Mouse (Mus musculus) brain, adult 2 months (tissue): ENCODE results near the gene Supt4a.

Experiments used
- DNase-seq: peaks from one replicate; pipeline ENCODE4 v3.0.0; 2011; ENCODE audit warnings: low read depth, low spot score

Supt4a gene

DNA sequence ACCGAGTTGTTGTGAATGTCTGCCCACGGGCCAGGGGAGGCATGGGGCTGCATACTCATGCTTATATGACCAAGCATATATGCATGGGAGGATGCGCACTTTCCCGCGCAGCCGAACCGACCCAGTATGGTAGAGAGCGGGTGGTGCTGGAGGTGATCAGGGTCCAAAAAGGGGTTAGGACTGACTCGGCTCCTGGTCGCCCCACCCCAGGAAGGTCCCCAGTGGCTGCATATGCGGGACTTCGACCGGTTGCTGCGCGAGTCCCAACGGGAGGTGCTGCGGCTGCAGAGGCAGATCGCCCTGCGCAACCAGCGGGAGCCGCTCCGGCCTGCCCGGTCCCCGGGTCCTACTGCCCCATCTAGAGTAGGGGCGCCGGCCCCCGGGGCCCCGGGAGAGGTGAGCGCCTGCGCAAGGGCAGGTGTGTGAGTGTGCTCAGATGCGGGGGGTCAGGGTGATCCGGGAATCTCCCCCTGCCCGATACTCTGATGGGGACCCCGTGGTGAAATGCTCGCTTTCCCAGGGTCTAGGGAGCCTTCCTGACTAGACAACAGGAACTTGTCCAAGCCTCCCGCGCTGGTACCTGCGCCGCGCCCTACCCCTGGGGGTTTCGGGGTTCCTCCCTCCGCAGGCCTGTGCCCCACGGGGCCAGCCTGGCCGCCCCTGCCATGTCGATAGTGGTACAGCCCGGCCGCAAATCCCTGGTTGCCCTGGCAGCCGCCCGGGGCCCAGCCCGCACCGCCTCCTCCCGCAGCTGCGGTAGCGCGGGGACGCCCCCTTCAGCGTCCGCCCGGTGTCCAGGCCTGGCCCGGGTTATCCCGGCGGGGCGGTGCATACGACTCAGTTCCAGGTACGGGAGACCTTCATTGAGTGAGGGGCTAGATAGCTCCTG, 26.9 kb downstream of the Supt4a start:
- DNase-seq, result peak; percentile 80

DNA sequence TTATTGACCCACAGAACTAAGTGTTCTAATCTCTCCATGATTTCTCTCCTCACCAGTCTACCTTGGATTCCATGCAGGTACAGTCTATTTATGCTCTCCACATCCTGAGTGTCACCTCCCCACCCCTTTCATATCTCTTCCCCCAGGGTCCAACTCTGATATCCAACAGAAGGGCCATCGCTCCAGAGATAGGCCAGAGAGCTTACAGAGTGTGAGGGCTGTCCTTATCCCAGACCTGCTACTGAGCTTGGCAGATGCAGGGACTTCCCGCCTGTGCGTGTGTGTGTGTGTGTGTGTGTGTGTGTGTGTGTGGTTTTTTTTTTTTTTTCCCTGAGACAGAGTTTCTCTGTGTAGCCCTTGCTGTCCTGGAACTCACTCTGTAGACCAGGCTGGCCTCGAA, 31.4 kb downstream of the Supt4a start:
- DNase-seq, result no peak

DNA sequence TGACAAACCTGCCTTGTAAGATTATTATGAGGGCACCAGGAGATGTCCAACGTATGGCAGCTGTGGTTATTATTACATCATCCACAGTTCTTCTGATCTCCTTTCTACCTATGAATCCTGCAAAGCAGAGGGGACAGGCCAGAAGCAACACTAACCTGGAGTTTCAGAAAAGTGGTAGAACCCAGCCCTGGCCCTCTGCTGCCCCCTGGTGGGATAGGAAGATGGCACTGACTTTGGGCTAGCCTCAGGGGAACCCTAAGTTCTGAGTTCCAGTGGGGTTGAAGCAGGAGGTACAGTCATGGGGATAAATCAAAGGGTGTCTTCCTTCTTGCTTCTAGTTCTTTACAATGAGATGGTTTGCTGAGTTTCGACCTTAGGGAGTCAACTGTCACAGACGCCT, 33.6 kb downstream of the Supt4a start:
- DNase-seq, result peak; percentile 76

GRCm38 (mm10) chr11:87772354-87772753, 35.0 kb downstream of the Supt4a start:
- peak; percentile 42 for DNase-seq

DNA sequence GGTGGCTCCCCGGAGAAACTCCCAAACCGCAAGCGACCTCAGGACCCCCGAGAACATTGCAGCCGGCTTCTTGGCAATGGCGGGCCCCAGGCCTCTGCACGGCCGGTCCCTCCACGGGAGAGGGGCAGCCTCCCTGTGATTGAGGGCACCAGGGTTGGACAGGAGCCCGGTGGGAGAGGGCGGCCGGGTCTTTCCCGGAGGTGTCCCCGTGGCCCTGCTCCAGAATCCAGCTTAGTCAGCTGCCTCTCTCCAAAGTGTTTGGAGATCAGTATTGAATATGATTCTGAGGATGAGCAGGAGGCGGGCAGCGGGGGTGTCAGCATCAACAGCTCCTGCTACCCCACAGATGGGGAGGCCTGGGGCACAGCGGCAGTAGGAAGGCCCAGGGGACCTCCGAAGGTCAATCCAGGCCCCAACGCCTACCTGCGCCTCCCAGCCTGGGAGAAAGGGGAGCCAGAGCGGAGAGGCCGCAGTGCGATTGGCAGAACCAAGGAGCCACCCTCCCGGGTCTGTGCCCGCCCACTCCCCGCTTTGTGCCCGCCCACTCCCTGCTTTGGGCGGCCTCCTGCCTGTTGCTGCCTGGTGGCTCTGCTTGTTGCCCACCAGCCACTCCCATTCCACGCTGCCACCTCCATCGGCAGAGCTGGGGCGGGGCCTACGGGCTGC, 40.9 kb downstream of the Supt4a start:
- peak; percentile 84 for DNase-seq

DNA sequence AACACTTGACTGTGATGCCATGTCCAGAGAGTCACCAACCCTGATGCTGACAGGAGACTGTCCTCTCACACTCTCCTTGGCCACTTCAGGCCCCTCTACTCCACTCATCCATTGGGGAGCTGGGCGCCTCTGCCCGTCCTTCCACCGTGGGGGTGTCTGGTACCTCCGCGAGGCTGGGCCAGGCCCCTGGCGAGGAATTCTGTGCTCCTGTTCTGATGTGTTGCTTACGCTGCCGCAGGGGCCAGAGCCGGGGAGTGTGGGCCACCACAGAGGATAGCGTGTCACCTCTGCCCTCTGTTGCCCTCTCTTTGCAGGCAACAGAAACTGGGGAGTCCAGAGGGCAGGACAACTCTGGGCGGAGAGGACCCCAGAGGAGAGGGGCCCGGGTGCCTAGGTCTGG, 41.6 kb downstream of the Supt4a start:
- no peak for DNase-seq

- DNase-seq, result no peak
Observed at GRCm38 (mm10) chr11:87779392-87779791, 42.0 kb downstream of the Supt4a start.

GRCm38 (mm10) chr11:87780130-87780529, 42.8 kb downstream of the Supt4a start:
- DNase-seq, result no peak

GRCm38 (mm10) chr11:87790088-87790487, 52.7 kb downstream of the Supt4a start:
- no peak for DNase-seq
